Mouse (Mus musculus) CH12.LX (cell line): Measurements from ENCODE around the gene Krt12. TPM values are rescaled to one million over a fixed set of nuclear protein-coding genes. Genes with fewer than 3 reads are reported as not detected.

ENCODE experiments used
- DNase-seq: peaks from one replicate; pipeline ENCODE4 v3.0.0-alpha.2; 2013; ENCODE audit errors: extremely low read depth
- H3K27ac ChIP-seq: 2 replicates; pipeline ENCODE4 v1.5.1; 2012; ENCODE audit warnings: low read depth, mild to moderate bottlenecking, control low read depth, moderate library complexity; ENCODE audit not compliant: insufficient read depth
- H3K27me3 ChIP-seq: replicated peaks from 2 replicates; pipeline ENCODE3; 2012; ENCODE audit warnings: inconsistent platforms
- H3K36me3 ChIP-seq, 2 experiments: replicated peaks in 1 of 2; 2 replicates each; pipeline versions ENCODE3 to v1.6.1; 2012; ENCODE audit warnings: inconsistent platforms in 1 of 2, low read length in 1 of 2, mild to moderate bottlenecking in 1 of 2, mixed read lengths in 1 of 2, moderate library complexity in 1 of 2; ENCODE audit not compliant: control insufficient read depth in 1 of 2, insufficient read depth in 1 of 2
- H3K4me1 ChIP-seq, 2 experiments: 2 replicates each; pipeline ENCODE4 v1.6.1; 2012; ENCODE audit warnings: inconsistent platforms in 1 of 2, moderate library complexity in 1 of 2; ENCODE audit not compliant: insufficient read depth in 2 of 2, control insufficient read depth in 1 of 2
- H3K4me2 ChIP-seq: 2 replicates; pipeline ENCODE4 v1.6.1; 2012; ENCODE audit warnings: low read depth, mild to moderate bottlenecking, control low read depth; ENCODE audit not compliant: poor library complexity, insufficient read depth, severe bottlenecking
- H3K4me3 ChIP-seq, 3 experiments: fragments of 150-350 bp in 1 of 3; sonication (generic) in 1 of 3; replicated peaks in 1 of 3; 2 replicates each; pipeline versions ENCODE3 to v1.5.1; 2011 to 2012; ENCODE audit warnings: low read depth in 2 of 3, low read length in 2 of 3, mild to moderate bottlenecking in 2 of 3, moderate library complexity in 2 of 3, control low read depth in 1 of 3, improper control_type of control experiment in 1 of 3, inconsistent platforms in 1 of 3, mixed read lengths in 1 of 3; ENCODE audit not compliant: poor library complexity in 1 of 3
- H3K79me2 ChIP-seq: replicated peaks from 2 replicates; pipeline ENCODE4 v1.6.1; 2012; ENCODE audit warnings: mild to moderate bottlenecking, moderate library complexity; ENCODE audit not compliant: control insufficient read depth, poor library complexity, insufficient read depth, severe bottlenecking; ENCODE audit errors: extremely low read depth
- H3K9ac ChIP-seq: 2 replicates; pipeline ENCODE4 v1.6.1; 2012; ENCODE audit warnings: low read depth, mild to moderate bottlenecking, control low read depth, moderate library complexity; ENCODE audit not compliant: insufficient read depth
- H3K9me3 ChIP-seq: replicated peaks from 2 replicates; pipeline ENCODE3; 2012; ENCODE audit warnings: low read length, inconsistent platforms, mixed read lengths
- BHLHE40 ChIP-seq: IDR thresholded peaks from 2 replicates; pipeline ENCODE4 v1.6.1; 2011; ENCODE audit warnings: mild to moderate bottlenecking, low read depth, low read length, improper control_type of control experiment
- CHD1 ChIP-seq: IDR thresholded peaks from 2 replicates; pipeline ENCODE4 v1.6.1; 2012; ENCODE audit warnings: low read depth, low read length, improper control_type of control experiment, inconsistent platforms
- CHD2 ChIP-seq: IDR thresholded peaks from 2 replicates; pipeline ENCODE4 v1.6.1; 2011; ENCODE audit warnings: low read length, improper control_type of control experiment
- CTCF ChIP-seq, 2 experiments: IDR thresholded peaks in 1 of 2; conservative IDR thresholded peaks in 1 of 2; 2 replicates each; pipeline ENCODE4 v1.5.1; 2011 to 2012; ENCODE audit warnings: low read depth in 2 of 2, low read length in 2 of 2, improper control_type of control experiment in 1 of 2, inconsistent platforms in 1 of 2, mild to moderate bottlenecking in 1 of 2, moderate library complexity in 1 of 2
- E2F4 ChIP-seq: IDR thresholded peaks from 2 replicates; pipeline ENCODE4 v1.6.1; 2011; ENCODE audit warnings: low read depth, low read length, improper control_type of control experiment; ENCODE audit not compliant: insufficient replicate concordance
- ETS1 ChIP-seq: conservative IDR thresholded peaks from 2 replicates; pipeline ENCODE4 v1.6.1; 2012; ENCODE audit warnings: low read depth, mild to moderate bottlenecking, inconsistent platforms, low read length, improper control_type of control experiment, moderate library complexity
- HCFC1 ChIP-seq: IDR thresholded peaks from 2 replicates; pipeline ENCODE4 v1.6.1; 2012; ENCODE audit warnings: low read depth, mild to moderate bottlenecking, inconsistent platforms, low read length, improper control_type of control experiment
- JUN ChIP-seq: IDR thresholded peaks from 2 replicates; pipeline ENCODE4 v1.6.1; 2011; ENCODE audit warnings: low read depth, mild to moderate bottlenecking, low read length, improper control_type of control experiment, moderate library complexity; ENCODE audit not compliant: insufficient read depth
- JUND ChIP-seq: conservative IDR thresholded peaks from 2 replicates; pipeline ENCODE4 v1.6.1; 2011; ENCODE audit warnings: low read depth, low read length, improper control_type of control experiment
- KAT2A ChIP-seq: IDR thresholded peaks from 2 replicates; pipeline ENCODE4 v1.6.1; 2012; ENCODE audit warnings: low read length, improper control_type of control experiment, inconsistent platforms; ENCODE audit not compliant: insufficient replicate concordance
- MAX ChIP-seq: IDR thresholded peaks from 2 replicates; pipeline ENCODE4 v1.6.1; 2011; ENCODE audit warnings: low read length, improper control_type of control experiment
- MXI1 ChIP-seq: IDR thresholded peaks from 2 replicates; pipeline ENCODE4 v1.6.1; 2011; ENCODE audit warnings: mild to moderate bottlenecking, low read depth, low read length, improper control_type of control experiment
- MYC ChIP-seq: IDR thresholded peaks from 2 replicates; pipeline ENCODE4 v1.6.1; 2011; ENCODE audit warnings: low read depth, mild to moderate bottlenecking, improper control_type of control experiment, low read length
- NELFE ChIP-seq: IDR thresholded peaks from 2 replicates; pipeline ENCODE4 v1.6.1; 2011; ENCODE audit warnings: low read depth, low read length, improper control_type of control experiment
- RAD21 ChIP-seq: IDR thresholded peaks from 2 replicates; pipeline ENCODE4 v1.6.1; 2011; ENCODE audit warnings: low read depth, mild to moderate bottlenecking, low read length, improper control_type of control experiment, moderate library complexity
- RCOR1 ChIP-seq: conservative IDR thresholded peaks from 2 replicates; pipeline ENCODE4 v1.6.1; 2012; ENCODE audit warnings: low read depth, mild to moderate bottlenecking, inconsistent platforms, low read length, improper control_type of control experiment
- SMC3 ChIP-seq: IDR thresholded peaks from 2 replicates; pipeline ENCODE4 v1.6.1; 2011; ENCODE audit warnings: low read depth, low read length, improper control_type of control experiment
- TCF12 ChIP-seq: IDR thresholded peaks from 2 replicates; pipeline ENCODE4 v1.6.1; 2014; ENCODE audit warnings: low read depth, mild to moderate bottlenecking, inconsistent platforms, low read length, improper control_type of control experiment
- UBTF ChIP-seq: IDR thresholded peaks from 2 replicates; pipeline ENCODE4 v1.6.1; 2012; ENCODE audit warnings: low read depth, mild to moderate bottlenecking, inconsistent platforms, low read length, improper control_type of control experiment, moderate library complexity
- USF1 ChIP-seq: IDR thresholded peaks from 2 replicates; pipeline ENCODE4 v1.6.1; 2014; ENCODE audit warnings: low read depth, mild to moderate bottlenecking, inconsistent platforms, low read length, improper control_type of control experiment
- USF2 ChIP-seq: conservative IDR thresholded peaks from 2 replicates; pipeline ENCODE4 v1.6.1; 2011; ENCODE audit warnings: low read depth, low read length, improper control_type of control experiment
- ZC3H11A ChIP-seq: IDR thresholded peaks from 2 replicates; pipeline ENCODE4 v1.6.1; 2012; ENCODE audit warnings: low read depth, mild to moderate bottlenecking, inconsistent platforms, low read length, improper control_type of control experiment
- ZKSCAN1 ChIP-seq: IDR thresholded peaks from 2 replicates; pipeline ENCODE4 v1.6.1; 2012; ENCODE audit warnings: low read depth, inconsistent platforms, low read length, improper control_type of control experiment, borderline replicate concordance
- ZNF384 ChIP-seq: IDR thresholded peaks from 2 replicates; pipeline ENCODE4 v1.6.1; 2012; ENCODE audit warnings: low read depth, low read length, improper control_type of control experiment, inconsistent platforms
- dilution Hi-C: fragments of 300-500 bp; cut with MboI; formaldehyde crosslinking; loops from 2 replicates; pipeline ENCODE4 v1.14.3; 2020; ENCODE audit warnings: low sequenced_read_pairs; ENCODE audit not compliant: extremely low pct_unique_long_range_greater_than_20kb, extremely low pct_ligation_motif_present
- in situ Hi-C: fragments of 300-500 bp; cut with MboI; formaldehyde crosslinking; loops from 3 replicates; pipeline ENCODE4 v1.14.3; 2019; ENCODE audit warnings: low sequenced_read_pairs, low pct_ligation_motif_present, low pct_unique_long_range_greater_than_20kb, mixed read lengths
- polyA plus RNA-seq: library from polyadenylated mRNA; unstranded; fragments of >175 nt; gene quantifications from 2 replicates; pipeline ENCODE4 v1.2.1, GENCODE M21; 2012; ENCODE audit warnings: low read depth; ENCODE audit not compliant: insufficient read length
- total RNA-seq, 2 experiments: library from RNA; depleted of rRNA; stranded (reverse); fragments of 300-350 nt in 1 of 2; fragments of >200 nt in 1 of 2; gene quantifications; 2 replicates each; pipeline ENCODE4 v1.2.3; 2012 to 2014

Gene Krt12
- total and polyA plus RNA-seq, 3 experiments: not detected

GRCm38 (mm10) chr11:99463155-99463554 is 41.1 kb upstream of the Krt12 start:
- Histone ChIP-seq H3K36me3 (no peaks in the 10 kb centered on the region), H3K4me3 (no peak overlapping the region), H3K4me1 (no peaks in the 10 kb centered on the region), H3K27me3 (peaks cover 81% of the 10 kb centered on the region), H3K79me2 (no peaks in the 10 kb centered on the region), H3K27ac (no peak overlapping the region), H3K4me2 (no peak overlapping the region), H3K9ac (no peak overlapping the region), H3K9me3 (no peaks in the 10 kb centered on the region)
- dilution Hi-C loops (no loop called here), in situ Hi-C loops (loop anchor here (5.0 to 10.0 kb wide), 3 partner anchors 81 to 832 kb away; no protein-coding TSS in a partner anchor)
- peak; percentile 82 for DNase-seq
- TF ChIP-seq ZNF384 (peak; percentile 15; the same call in 1 of the 2 replicates), KAT2A (no peak), MYC (0 out of 2 replicates have a peak, but pooled peaks have one; percentile 26), SMC3 (peak; percentile 98), CTCF (conservative IDR thresholded peaks at IDR 0.05 in 1 of 2, IDR thresholded peaks at IDR 0.05 in 1 of 2; ENCODE audit: low read depth in 2 of 2, low read length in 2 of 2) (peak; percentile 93 to 99), RAD21 (peak; percentile 90), CHD1 (no peak), ZC3H11A (peak; percentile 88), ETS1 (no peak), UBTF (no peak)

GRCm38 (mm10) chr11:99461736-99462135 is 39.7 kb upstream of the Krt12 start:
- Histone ChIP-seq H3K27me3 (peaks cover 73% of the 10 kb centered on the region), H3K4me3 (no peak overlapping the region), H3K27ac (no peak overlapping the region)
- TF ChIP-seq NELFE (no peak), JUND (no peak), E2F4 (no peak), CHD2 (no peak), MAX (no peak), ZKSCAN1 (no peak), TCF12 (no peak), RCOR1 (no peak), JUN (no peak), ZC3H11A (no peak), USF1 (no peak), BHLHE40 (no peak), USF2 (no peak), MYC (no peak), ZNF384 (no peak), MXI1 (no peak), ETS1 (no peak), HCFC1 (no peak)
- TF ChIP-seq, all 38 proteins: peak for 0
- Histone ChIP-seq H3K79me2 (no peaks in the 10 kb centered on the region), H3K4me1 (no peaks in the 10 kb centered on the region), H3K9ac (no peak overlapping the region), H3K36me3 (no peaks in the 10 kb centered on the region), H3K4me2 (no peak overlapping the region), H3K9me3 (no peaks in the 10 kb centered on the region)
- dilution Hi-C loops (no loop called here), in situ Hi-C loops (loop anchor here (5.0 to 10.0 kb wide), 3 partner anchors 79 to 833 kb away; no protein-coding TSS in a partner anchor)
- DNase-seq: no peak
